Mouse (Mus musculus) ES-Bruce4 (cell line): ENCODE measurements around the gene Stil.

Experiments
- CTCF ChIP-seq: IDR thresholded peaks from one replicate; pipeline ENCODE4 v1.8.1; 2011; ENCODE audit warnings: low read depth, low read length
- POLR2A ChIP-seq: IDR thresholded peaks from one replicate; pipeline ENCODE4 v1.8.1; 2011; ENCODE audit warnings: low read length; ENCODE audit not compliant: insufficient read depth

- TF ChIP-seq POLR2A (no peak), CTCF (no peak)
Observed at GRCm38 (mm10) chr4:115083031-115083430, 83.1 kb downstream of the Stil start.
